Mouse (Mus musculus): ENCODE results near the gene Lpp. TPM values are rescaled to one million over a fixed set of nuclear protein-coding genes. Genes with fewer than 3 reads are reported as not detected.

Lpp gene
- polyA plus RNA-seq, 1 experiment = 8.1 TPM

GRCm38 (mm10) chr16:24950112-24950743 lies 556.9 kb downstream of the Lpp start:
- no peak overlapping the region for H3K27ac ChIP-seq (ENCODE audit: insufficient read depth, low read length)
- DNase-seq = no peak
- no peak overlapping the region for H3K4me3 ChIP-seq (replicated peaks; ENCODE audit: insufficient read depth, low read depth, low read length)
- H3K27me3 ChIP-seq (ENCODE audit: control insufficient read depth, insufficient read depth, low read length) = no peaks in the 10 kb centered on the region
- WGBS = 72% methylated on average over 6 of the region's 6 CpGs
- TF ChIP-seq POLR2A (IDR thresholded peaks at IDR 0.05; ENCODE audit: borderline replicate concordance, insufficient read depth, low read length) = no peak
- TF ChIP-seq CTCF (IDR thresholded peaks at IDR 0.05; ENCODE audit: borderline replicate concordance, insufficient read depth, low read depth, low read length) = no peak
- no peaks in the 10 kb centered on the region for H3K4me1 ChIP-seq (ENCODE audit: control insufficient read depth, insufficient read depth, low read length)

GRCm38 (mm10) chr16:24951909-24952308 lies 558.6 kb downstream of the Lpp start:
- Histone ChIP-seq H3K27me3 (ENCODE audit: control insufficient read depth, insufficient read depth, low read length) (no peaks in the 10 kb centered on the region), H3K27ac (ENCODE audit: insufficient read depth, low read length) (no peak overlapping the region), H3K4me3 (replicated peaks; ENCODE audit: insufficient read depth, low read depth, low read length) (no peak overlapping the region), H3K4me1 (ENCODE audit: control insufficient read depth, insufficient read depth, low read length) (no peaks in the 10 kb centered on the region)
- no peak for TF ChIP-seq CTCF (IDR thresholded peaks at IDR 0.05; ENCODE audit: borderline replicate concordance, insufficient read depth, low read depth, low read length)
- TF ChIP-seq POLR2A (IDR thresholded peaks at IDR 0.05; ENCODE audit: borderline replicate concordance, insufficient read depth, low read length) = no peak
- 86% methylated on average over 5 of the region's 5 CpGs for WGBS
- no peak for DNase-seq

- no peaks in the 10 kb centered on the region for H3K27me3 ChIP-seq (ENCODE audit: control insufficient read depth, insufficient read depth, low read length)
- H3K4me3 ChIP-seq (replicated peaks; ENCODE audit: insufficient read depth, low read depth, low read length) = no peak overlapping the region
- DNase-seq = no peak
- H3K27ac ChIP-seq (ENCODE audit: insufficient read depth, low read length) = no peak overlapping the region
- no peaks in the 10 kb centered on the region for H3K4me1 ChIP-seq (ENCODE audit: control insufficient read depth, insufficient read depth, low read length)
- TF ChIP-seq POLR2A (IDR thresholded peaks at IDR 0.05; ENCODE audit: borderline replicate concordance, insufficient read depth, low read length) (no peak), CTCF (IDR thresholded peaks at IDR 0.05; ENCODE audit: borderline replicate concordance, insufficient read depth, low read depth, low read length) (no peak)
- 57% methylated on average over 7 of the region's 7 CpGs for WGBS
Observed at GRCm38 (mm10) chr16:24955054-24955453, 561.7 kb downstream of the Lpp start.

- Histone ChIP-seq H3K4me3 (replicated peaks; ENCODE audit: insufficient read depth, low read depth, low read length) (no peak overlapping the region), H3K4me1 (ENCODE audit: control insufficient read depth, insufficient read depth, low read length) (no peaks in the 10 kb centered on the region), H3K27me3 (ENCODE audit: control insufficient read depth, insufficient read depth, low read length) (no peaks in the 10 kb centered on the region), H3K27ac (ENCODE audit: insufficient read depth, low read length) (no peak overlapping the region)
- no peak for TF ChIP-seq CTCF (IDR thresholded peaks at IDR 0.05; ENCODE audit: borderline replicate concordance, insufficient read depth, low read depth, low read length)
- TF ChIP-seq POLR2A (IDR thresholded peaks at IDR 0.05; ENCODE audit: borderline replicate concordance, insufficient read depth, low read length) = no peak
- no peak for DNase-seq
- 96% methylated on average over 1 of the region's 1 CpGs for WGBS
Observed at GRCm38 (mm10) chr16:24958661-24959060, 565.4 kb downstream of the Lpp start.

GRCm38 (mm10) chr16:24960901-24961806 lies 567.8 kb downstream of the Lpp start:
- 90% methylated on average over 10 of the region's 10 CpGs for WGBS
- Histone ChIP-seq H3K4me1 (ENCODE audit: control insufficient read depth, insufficient read depth, low read length) (no peaks in the 10 kb centered on the region), H3K27me3 (ENCODE audit: control insufficient read depth, insufficient read depth, low read length) (no peaks in the 10 kb centered on the region), H3K4me3 (replicated peaks; ENCODE audit: insufficient read depth, low read depth, low read length) (no peak overlapping the region), H3K27ac (ENCODE audit: insufficient read depth, low read length) (no peak overlapping the region)
- DNase-seq = no peak
- TF ChIP-seq POLR2A (IDR thresholded peaks at IDR 0.05; ENCODE audit: borderline replicate concordance, insufficient read depth, low read length) = no peak
- no peak for TF ChIP-seq CTCF (IDR thresholded peaks at IDR 0.05; ENCODE audit: borderline replicate concordance, insufficient read depth, low read depth, low read length)

- no peaks in the 10 kb centered on the region for H3K27me3 ChIP-seq (ENCODE audit: control insufficient read depth, insufficient read depth, low read length)
- no peak overlapping the region for H3K4me3 ChIP-seq (replicated peaks; ENCODE audit: insufficient read depth, low read depth, low read length)
- no peak overlapping the region for H3K27ac ChIP-seq (ENCODE audit: insufficient read depth, low read length)
- WGBS = 100% methylated on average over 1 of the region's 1 CpGs
- H3K4me1 ChIP-seq (ENCODE audit: control insufficient read depth, insufficient read depth, low read length) = no peaks in the 10 kb centered on the region
- TF ChIP-seq POLR2A (IDR thresholded peaks at IDR 0.05; ENCODE audit: borderline replicate concordance, insufficient read depth, low read length) (no peak), CTCF (IDR thresholded peaks at IDR 0.05; ENCODE audit: borderline replicate concordance, insufficient read depth, low read depth, low read length) (no peak)
- no peak for DNase-seq
Observed at GRCm38 (mm10) chr16:24964311-24964710, 571.0 kb downstream of the Lpp start.

GRCm38 (mm10) chr16:24965091-24965490 lies 571.8 kb downstream of the Lpp start:
- no peak overlapping the region for H3K4me3 ChIP-seq (replicated peaks; ENCODE audit: insufficient read depth, low read depth, low read length)
- no peak for DNase-seq
- TF ChIP-seq CTCF (IDR thresholded peaks at IDR 0.05; ENCODE audit: borderline replicate concordance, insufficient read depth, low read depth, low read length) = no peak
- no peak for TF ChIP-seq POLR2A (IDR thresholded peaks at IDR 0.05; ENCODE audit: borderline replicate concordance, insufficient read depth, low read length)
- no peaks in the 10 kb centered on the region for H3K4me1 ChIP-seq (ENCODE audit: control insufficient read depth, insufficient read depth, low read length)
- no peaks in the 10 kb centered on the region for H3K27me3 ChIP-seq (ENCODE audit: control insufficient read depth, insufficient read depth, low read length)
- H3K27ac ChIP-seq (ENCODE audit: insufficient read depth, low read length) = no peak overlapping the region
- 90% methylated on average over 4 of the region's 4 CpGs for WGBS

- Histone ChIP-seq H3K4me3 (replicated peaks; ENCODE audit: insufficient read depth, low read depth, low read length) (no peak overlapping the region), H3K27ac (ENCODE audit: insufficient read depth, low read length) (no peak overlapping the region), H3K27me3 (ENCODE audit: control insufficient read depth, insufficient read depth, low read length) (no peaks in the 10 kb centered on the region), H3K4me1 (ENCODE audit: control insufficient read depth, insufficient read depth, low read length) (no peaks in the 10 kb centered on the region)
- TF ChIP-seq CTCF (IDR thresholded peaks at IDR 0.05; ENCODE audit: borderline replicate concordance, insufficient read depth, low read depth, low read length) (no peak), POLR2A (IDR thresholded peaks at IDR 0.05; ENCODE audit: borderline replicate concordance, insufficient read depth, low read length) (no peak)
- no peak for DNase-seq
- 92% methylated on average over 9 of the region's 9 CpGs for WGBS
Observed at GRCm38 (mm10) chr16:24966460-24966859, 573.2 kb downstream of the Lpp start.

Measured in cerebellum, adult 2 months (tissue).